Mouse (Mus musculus) macrophage (primary cell): ENCODE measurements around the gene Nudt8. TPM values are rescaled to one million over a fixed set of nuclear protein-coding genes. Genes with fewer than 3 reads are reported as not detected.
"Not testable (repeated sequence)": the region's sequence is repeated elsewhere in the genome, so short reads cannot be mapped to it uniquely, and the experiment has no call there.

Source experiments
- H3K27ac ChIP-seq: fragments of 350-480 bp; formaldehyde crosslinking; 2 replicates; pipeline ENCODE4 v1.9.0; 2021
- H3K36me3 ChIP-seq: fragments of 350-480 bp; formaldehyde crosslinking; 2 replicates; pipeline ENCODE4 v1.9.0; 2021; ENCODE audit errors: inconsistent target
- H3K4me3 ChIP-seq: fragments of 350-480 bp; formaldehyde crosslinking; 2 replicates; pipeline ENCODE4 v1.9.0; 2021; ENCODE audit errors: inconsistent target
- H3K79me2 ChIP-seq: fragments of 350-480 bp; formaldehyde crosslinking; 2 replicates; pipeline ENCODE4 v1.9.0; 2021; ENCODE audit errors: inconsistent target
- WGBS: methylation state at CpG from one replicate; pipeline ENCODE4 v1.1.7; 2026; ENCODE audit warnings: inconsistent platforms; ENCODE audit not compliant: missing documents; 5-methylcytosine and 5-hydroxymethylcytosine counted together
- polyA plus RNA-seq: library from polyadenylated mRNA; stranded (reverse); fragments of 250-400 nt; gene quantifications from 3 replicates; pipeline ENCODE4 v1.2.4, GENCODE M21; 2018; ENCODE audit warnings: inconsistent platforms

The Nudt8 gene
- polyA plus RNA-seq, 1 experiment from 2014 or later = 7.0 TPM

- peaks cover 3% of the 10 kb centered on the region; the same call in 1 of the 2 replicates for H3K36me3 ChIP-seq
- H3K79me2 ChIP-seq = no peaks in the 10 kb centered on the region; the same call in 1 of the 2 replicates
- H3K27ac ChIP-seq = no peak overlapping the region
- H3K4me3 ChIP-seq = no peak overlapping the region
Observed at GRCm38 (mm10) chr19:4014802-4015201, 14.4 kb downstream of the Nudt8 start.

- 97% methylated on average over 3 of the region's 5 CpGs for WGBS
- no peaks in the 10 kb centered on the region; the same call in 1 of the 2 replicates for H3K79me2 ChIP-seq
- no peak overlapping the region for H3K27ac ChIP-seq
- no peak overlapping the region for H3K4me3 ChIP-seq
- H3K36me3 ChIP-seq = no peaks in the 10 kb centered on the region
Observed at GRCm38 (mm10) chr19:4015635-4016034, 15.3 kb downstream of the Nudt8 start.

- H3K4me3 ChIP-seq = no peak overlapping the region
- WGBS = 94% methylated on average over 9 of the region's 10 CpGs
- H3K79me2 ChIP-seq = no peaks in the 10 kb centered on the region
Observed at GRCm38 (mm10) chr19:4017921-4018587, 17.7 kb downstream of the Nudt8 start.

GRCm38 (mm10) chr19:4018743-4019583 is 18.6 kb downstream of the Nudt8 start:
- WGBS = 32% methylated on average over 16 of the region's 18 CpGs
- Histone ChIP-seq H3K36me3 (no peaks in the 10 kb centered on the region), H3K79me2 (no peaks in the 10 kb centered on the region), H3K4me3 (no peak overlapping the region), H3K27ac (no peak overlapping the region)

More at GRCm38 (mm10) chr19:4017921-4018587, 17.7 kb downstream of the Nudt8 start:
- no peak overlapping the region for H3K27ac ChIP-seq
- no peaks in the 10 kb centered on the region for H3K36me3 ChIP-seq

GRCm38 (mm10) chr19:4023185-4023584 is 22.8 kb downstream of the Nudt8 start:
- H3K4me3 ChIP-seq = no peak overlapping the region
- no peaks in the 10 kb centered on the region for H3K79me2 ChIP-seq
- H3K36me3 ChIP-seq = no peaks in the 10 kb centered on the region
- WGBS = 94% methylated on average over 7 of the region's 7 CpGs
- H3K27ac ChIP-seq = no peak overlapping the region

- Histone ChIP-seq H3K79me2 (no peaks in the 10 kb centered on the region), H3K36me3 (no peaks in the 10 kb centered on the region), H3K4me3 (no peak overlapping the region), H3K27ac (no peak overlapping the region)
Observed at GRCm38 (mm10) chr19:4027576-4027975, 27.2 kb downstream of the Nudt8 start.

GRCm38 (mm10) chr19:4032668-4033067 is 32.3 kb downstream of the Nudt8 start:
- no peak overlapping the region for H3K27ac ChIP-seq
- no peaks in the 10 kb centered on the region for H3K36me3 ChIP-seq
- 87% methylated on average over 7 of the region's 7 CpGs for WGBS
- no peaks in the 10 kb centered on the region for H3K79me2 ChIP-seq
- H3K4me3 ChIP-seq = no peak overlapping the region

GRCm38 (mm10) chr19:4033298-4033697 is 32.9 kb downstream of the Nudt8 start:
- no peaks in the 10 kb centered on the region for H3K36me3 ChIP-seq
- H3K4me3 ChIP-seq = no peak overlapping the region
- WGBS = 86% methylated on average over 3 of the region's 3 CpGs
- no peaks in the 10 kb centered on the region for H3K79me2 ChIP-seq
- H3K27ac ChIP-seq = no peak overlapping the region

GRCm38 (mm10) chr19:4033742-4034141 is 33.4 kb downstream of the Nudt8 start:
- Histone ChIP-seq H3K79me2 (no peaks in the 10 kb centered on the region), H3K27ac (no peak overlapping the region), H3K36me3 (no peaks in the 10 kb centered on the region), H3K4me3 (no peak overlapping the region)
- 86% methylated on average over 5 of the region's 5 CpGs for WGBS

GRCm38 (mm10) chr19:4036327-4037045 is 36.1 kb downstream of the Nudt8 start:
- H3K27ac ChIP-seq = no peak overlapping the region

GRCm38 (mm10) chr19:4037154-4037787 is 36.9 kb downstream of the Nudt8 start:
- WGBS = 35% methylated on average over 7 of the region's 8 CpGs
- H3K27ac ChIP-seq = not testable (repeated sequence)

More at GRCm38 (mm10) chr19:4036327-4037045, 36.1 kb downstream of the Nudt8 start:
- WGBS = 85% methylated on average over 12 of the region's 12 CpGs
- Histone ChIP-seq H3K79me2 (no peaks in the 10 kb centered on the region), H3K36me3 (no peaks in the 10 kb centered on the region), H3K4me3 (no peak overlapping the region)

GRCm38 (mm10) chr19:4037788-4038232 is 37.4 kb downstream of the Nudt8 start, which contains the start of gene Gstp1:
TSS of gene Gstp1 (minus strand) at chr19:4037985.
- Histone ChIP-seq H3K79me2 (no peaks in the 10 kb centered on the region), H3K4me3 (peak within 1 kb of the TSS; percentile 8; the same call in 1 of the 2 replicates), H3K36me3 (no peaks in the 10 kb centered on the region), H3K27ac (no peak within 1 kb of the TSS)
- 5% methylated on average over 26 of the region's 26 CpGs for WGBS

More at GRCm38 (mm10) chr19:4037154-4037787, 36.9 kb downstream of the Nudt8 start:
- not testable (repeated sequence) for H3K36me3 ChIP-seq, H3K79me2 ChIP-seq
- peak overlapping the region; percentile 8; the same call in 1 of the 2 replicates for H3K4me3 ChIP-seq

- WGBS = 94% methylated on average over 3 of the region's 5 CpGs
- H3K79me2 ChIP-seq, H3K27ac ChIP-seq, H3K4me3 ChIP-seq, H3K36me3 ChIP-seq: not testable (repeated sequence)
Observed at GRCm38 (mm10) chr19:4040941-4041340, 40.6 kb downstream of the Nudt8 start.

- H3K4me3 ChIP-seq, H3K36me3 ChIP-seq, H3K27ac ChIP-seq, H3K79me2 ChIP-seq: not testable (repeated sequence)
- WGBS = 93% methylated on average over 3 of the region's 4 CpGs
Observed at GRCm38 (mm10) chr19:4041500-4041899, 41.1 kb downstream of the Nudt8 start.
